Mouse (Mus musculus) thymus, adult 2 months (tissue): ENCODE measurements around the gene Stra6. TPM values are rescaled to one million over a fixed set of nuclear protein-coding genes. Genes with fewer than 3 reads are reported as not detected.
A peak's percentile ranks its signal among the peaks of the same experiment; 100 is the strongest.

Experiments
- DNase-seq: peaks from one replicate; pipeline ENCODE4 v3.0.0; 2021
- H3K27ac ChIP-seq: fragments of 200-500 bp; 2 replicates; pipeline ENCODE4 v1.5.1; 2012; ENCODE audit warnings: low read length, control low read depth; ENCODE audit not compliant: control insufficient read depth, insufficient read depth
- H3K27me3 ChIP-seq: fragments of 200-500 bp; 2 replicates; pipeline ENCODE4 v1.6.1; 2012; ENCODE audit warnings: mild to moderate bottlenecking, low read length, moderate library complexity, mixed read lengths; ENCODE audit not compliant: control insufficient read depth, insufficient read depth
- H3K36me3 ChIP-seq: fragments of 200-500 bp; 2 replicates; pipeline ENCODE4 v1.6.1; 2012; ENCODE audit warnings: mild to moderate bottlenecking, low read length, moderate library complexity; ENCODE audit not compliant: control insufficient read depth, insufficient read depth
- H3K4me1 ChIP-seq: fragments of 200-500 bp; replicated peaks from 2 replicates; pipeline ENCODE4 v1.6.1; 2012; ENCODE audit warnings: low read length; ENCODE audit not compliant: control insufficient read depth, insufficient read depth
- H3K4me3 ChIP-seq: fragments of 200-500 bp; 2 replicates; pipeline ENCODE4 v1.5.1; 2012; ENCODE audit warnings: mild to moderate bottlenecking, low read length, control low read depth, moderate library complexity; ENCODE audit not compliant: control insufficient read depth, insufficient read depth
- CTCF ChIP-seq: fragments of 200-500 bp; IDR thresholded peaks from 2 replicates; pipeline ENCODE4 v1.5.1; 2012; ENCODE audit warnings: mild to moderate bottlenecking, control low read depth, low read length, moderate library complexity, borderline replicate concordance; ENCODE audit not compliant: control insufficient read depth, poor library complexity, insufficient read depth; ENCODE audit errors: extremely low read depth
- POLR2A ChIP-seq: fragments of 200-500 bp; IDR thresholded peaks from 2 replicates; pipeline ENCODE4 v1.6.1; 2012; ENCODE audit warnings: mild to moderate bottlenecking, low read length, control low read depth, moderate library complexity; ENCODE audit not compliant: control insufficient read depth, poor library complexity, insufficient read depth; ENCODE audit errors: extremely low read depth
- WGBS: fragments of 180-500 bp; shearing (Covaris S2); methylation state at CpG from one replicate; pipeline ENCODE4 v1.1.7; 2018; 5-methylcytosine and 5-hydroxymethylcytosine counted together
- polyA plus RNA-seq: library from polyadenylated mRNA; depleted of rRNA; stranded (reverse); fragments of >200 nt; gene quantifications from 2 replicates; pipeline ENCODE4 v1.2.3, GENCODE M21; 2012

Stra6 gene
- polyA plus RNA-seq, 1 experiment, result 6.1 TPM

DNA sequence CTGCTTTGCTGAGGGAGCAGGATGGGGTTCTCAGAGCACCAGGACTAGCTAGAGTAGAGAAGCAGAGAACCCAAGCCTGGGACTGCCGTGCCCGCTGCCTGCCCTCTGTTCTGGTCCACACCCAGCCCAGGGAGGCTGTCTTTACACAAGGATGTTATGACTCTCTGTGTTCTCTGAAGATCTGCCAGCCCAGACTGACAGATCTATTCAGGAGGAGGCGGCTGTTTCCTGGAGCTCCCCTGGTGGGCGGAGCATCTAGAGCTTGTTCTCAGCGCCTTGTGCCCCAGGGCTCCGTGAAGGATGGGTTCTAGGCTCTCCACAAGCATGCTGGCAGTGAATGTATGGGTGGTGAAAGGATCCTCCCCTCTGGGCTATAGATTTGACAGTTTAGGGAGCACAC lies 76.4 kb downstream of the Stra6 start:
- 13% methylated on average over 6 of the region's 6 CpGs for WGBS
- Histone ChIP-seq H3K36me3 (no peaks in the 10 kb centered on the region), H3K27me3 (no peaks in the 10 kb centered on the region; the same call in 1 of the 2 replicates), H3K4me3 (no peak overlapping the region), H3K4me1 (peaks cover 4% of the 10 kb centered on the region), H3K27ac (no peak overlapping the region)
- TF ChIP-seq POLR2A (no peak), CTCF (no peak)
- peak; percentile 43 for DNase-seq

DNA sequence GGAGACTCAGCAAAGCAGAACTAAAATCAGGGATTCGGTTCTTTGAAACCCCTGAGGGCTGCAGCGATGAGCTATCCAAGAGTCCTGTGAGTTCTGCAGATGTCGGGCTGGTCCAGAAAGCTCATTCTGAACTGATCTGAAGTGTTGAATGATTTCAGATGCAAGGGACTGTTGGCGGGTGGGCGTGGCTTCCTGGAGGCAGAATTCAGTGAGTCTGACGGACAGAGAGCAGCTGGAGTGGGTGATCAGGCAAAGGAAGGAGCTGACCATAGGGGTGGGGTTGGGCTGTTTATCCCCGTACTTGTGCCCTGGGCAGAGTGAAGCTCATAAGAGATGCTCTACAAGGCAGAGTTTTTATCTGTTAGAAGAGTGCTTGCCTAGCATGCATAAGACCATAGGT lies 79.8 kb downstream of the Stra6 start:
- H3K27me3 ChIP-seq, result no peaks in the 10 kb centered on the region
- no peak for DNase-seq
- no peaks in the 10 kb centered on the region for H3K36me3 ChIP-seq
- H3K27ac ChIP-seq, result no peak overlapping the region
- H3K4me3 ChIP-seq, result no peak overlapping the region
- WGBS, result 62% methylated on average over 7 of the region's 7 CpGs
- H3K4me1 ChIP-seq, result peaks cover 4% of the 10 kb centered on the region
- no peak for TF ChIP-seq CTCF
- TF ChIP-seq POLR2A, result no peak

DNA sequence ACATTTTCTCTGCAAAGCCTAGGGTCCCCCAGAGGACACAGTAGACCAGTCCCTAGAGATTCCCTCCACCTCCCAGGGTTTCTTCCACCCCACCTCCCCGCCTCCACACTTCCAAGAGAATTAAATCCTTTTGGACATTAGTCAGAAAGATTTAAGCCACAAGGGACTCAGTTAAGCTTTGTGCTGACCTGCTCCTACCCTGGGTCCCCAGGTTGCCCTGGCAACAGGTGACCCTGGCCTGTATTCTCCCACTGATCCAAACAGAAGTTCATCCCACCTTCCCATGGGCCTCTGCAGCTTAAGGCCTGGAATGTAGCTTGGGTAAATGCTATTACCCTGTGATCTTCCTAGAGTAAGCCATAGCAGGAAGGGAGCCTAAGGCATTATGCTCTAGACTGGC lies 81.1 kb downstream of the Stra6 start:
- H3K27ac ChIP-seq, result no peak overlapping the region
- peaks cover 3% of the 10 kb centered on the region for H3K4me1 ChIP-seq
- no peaks in the 10 kb centered on the region for H3K27me3 ChIP-seq
- no peaks in the 10 kb centered on the region for H3K36me3 ChIP-seq
- WGBS, result 96% methylated on average over 1 of the region's 1 CpGs
- no peak for DNase-seq
- H3K4me3 ChIP-seq, result no peak overlapping the region
- TF ChIP-seq POLR2A, result no peak
- no peak for TF ChIP-seq CTCF

DNA sequence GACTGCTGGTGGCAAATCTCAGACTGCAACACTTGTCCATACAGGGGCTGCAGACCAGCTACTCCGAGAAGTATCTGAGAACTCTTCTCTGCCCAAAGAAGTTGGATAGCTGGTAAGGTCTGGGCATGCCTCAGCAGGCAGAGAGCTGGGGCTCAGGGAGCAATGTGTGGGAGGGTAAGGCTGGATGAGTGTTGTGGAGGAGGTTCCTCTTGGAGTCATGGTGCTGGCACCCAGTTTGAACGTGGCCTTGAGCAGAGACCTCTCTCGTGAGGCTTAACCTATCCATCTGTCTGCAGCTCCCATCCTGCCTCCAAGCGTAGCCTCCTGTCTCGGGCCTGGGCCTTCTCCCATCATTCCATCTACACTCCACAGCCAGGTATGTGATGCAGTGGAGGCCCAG lies 81.8 kb downstream of the Stra6 start:
- Histone ChIP-seq H3K4me1 (no peaks in the 10 kb centered on the region), H3K36me3 (no peaks in the 10 kb centered on the region), H3K27ac (no peak overlapping the region), H3K4me3 (no peak overlapping the region), H3K27me3 (no peaks in the 10 kb centered on the region)
- TF ChIP-seq POLR2A (no peak), CTCF (no peak)
- WGBS, result 88% methylated on average over 5 of the region's 5 CpGs
- no peak for DNase-seq

DNA sequence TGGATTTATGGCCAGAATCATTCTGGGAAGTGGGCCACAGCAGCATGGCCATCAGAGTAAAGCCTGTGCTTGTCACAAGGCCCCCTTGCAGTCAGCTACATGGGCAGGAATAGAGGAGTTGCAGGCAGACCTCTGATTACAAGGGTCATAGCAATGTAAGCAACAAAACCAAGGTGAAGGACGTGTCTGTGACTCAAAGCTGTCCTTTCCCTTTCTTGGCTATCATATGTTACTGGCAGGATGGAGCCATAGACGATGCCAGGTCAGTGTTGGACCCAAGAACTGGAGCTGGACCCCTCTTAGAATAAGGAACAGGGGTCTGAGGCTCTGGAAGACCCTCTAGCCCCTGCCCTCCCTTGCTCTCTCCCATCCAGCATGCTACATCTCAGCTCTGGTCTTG lies 85.2 kb downstream of the Stra6 start:
- Histone ChIP-seq H3K4me3 (no peak overlapping the region), H3K4me1 (no peaks in the 10 kb centered on the region), H3K27ac (no peak overlapping the region), H3K36me3 (no peaks in the 10 kb centered on the region), H3K27me3 (no peaks in the 10 kb centered on the region)
- no peak for TF ChIP-seq POLR2A
- no peak for TF ChIP-seq CTCF
- 66% methylated on average over 2 of the region's 2 CpGs for WGBS
- DNase-seq, result no peak

DNA sequence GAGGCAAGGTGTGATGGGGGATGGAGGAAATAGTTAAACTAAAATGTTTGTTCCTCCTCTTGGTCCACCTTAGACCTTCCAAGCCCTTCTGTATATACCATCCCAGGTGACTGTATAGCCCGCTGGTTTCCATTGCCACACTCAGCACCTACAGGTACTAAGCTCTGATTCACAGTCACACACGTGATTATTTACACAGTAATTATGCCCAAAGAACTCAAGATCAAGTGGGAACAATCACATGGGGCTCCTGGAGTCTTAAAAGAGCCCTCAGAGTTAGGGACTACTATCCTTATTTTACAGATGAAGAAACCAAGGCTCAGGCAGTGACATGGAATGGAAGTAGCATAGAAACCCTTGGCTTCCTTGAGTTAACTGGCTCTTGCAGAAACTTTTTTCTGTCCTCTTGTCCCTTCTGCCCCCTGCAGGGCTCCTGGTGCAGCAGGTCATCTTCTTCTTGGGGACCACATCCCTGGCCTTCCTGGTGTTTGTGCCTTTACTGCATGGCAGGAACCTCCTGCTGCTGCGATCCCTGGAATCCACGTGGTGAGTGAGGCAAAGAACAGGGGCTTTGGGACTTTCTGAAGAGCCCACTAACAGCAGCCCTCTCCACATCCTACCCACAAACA lies 87.3 kb downstream of the Stra6 start:
- 76% methylated on average over 4 of the region's 4 CpGs for WGBS
- Histone ChIP-seq H3K4me1 (no peaks in the 10 kb centered on the region), H3K4me3 (no peak overlapping the region), H3K36me3 (no peaks in the 10 kb centered on the region), H3K27me3 (no peaks in the 10 kb centered on the region), H3K27ac (no peak overlapping the region)
- TF ChIP-seq CTCF, result no peak
- no peak for TF ChIP-seq POLR2A
- DNase-seq, result peak; percentile 23

DNA sequence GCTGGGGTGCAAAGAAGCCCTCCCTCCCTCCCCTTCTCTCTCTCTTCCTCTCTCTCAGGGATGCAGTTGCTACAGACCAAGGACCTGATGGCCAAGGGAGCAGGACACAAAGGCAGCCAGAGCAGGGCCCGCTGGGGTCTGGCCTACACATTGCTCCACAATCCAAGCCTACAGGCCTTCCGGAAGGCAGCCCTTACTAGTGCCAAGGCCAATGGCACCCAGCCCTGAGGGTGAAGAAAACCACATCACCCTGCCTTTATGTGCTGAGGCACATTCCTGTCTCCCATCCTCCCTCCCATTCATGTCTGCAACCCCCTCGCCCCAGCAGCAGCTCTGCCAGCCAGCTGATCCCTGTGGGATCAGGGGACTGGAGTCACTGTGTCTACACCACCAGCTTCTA lies 89.5 kb downstream of the Stra6 start:
- no peaks in the 10 kb centered on the region for H3K27me3 ChIP-seq
- no peaks in the 10 kb centered on the region for H3K4me1 ChIP-seq
- no peak for DNase-seq

More for the DNA sequence above, 89.5 kb downstream of the Stra6 start:
- Histone ChIP-seq H3K4me3 (no peak overlapping the region), H3K27ac (no peak overlapping the region), H3K36me3 (no peaks in the 10 kb centered on the region)
- TF ChIP-seq POLR2A (no peak), CTCF (no peak)
- WGBS, result 80% methylated on average over 3 of the region's 3 CpGs
